Mouse (Mus musculus): ENCODE results near the gene Mafk. TPM values are rescaled to one million over a fixed set of nuclear protein-coding genes. Genes with fewer than 3 reads are reported as not detected.
A peak's percentile ranks its signal among the peaks of the same experiment; 100 is the strongest.

Gene Mafk
- polyA plus RNA-seq, 1 experiment from 2014 or later: 7.5 TPM

DNA sequence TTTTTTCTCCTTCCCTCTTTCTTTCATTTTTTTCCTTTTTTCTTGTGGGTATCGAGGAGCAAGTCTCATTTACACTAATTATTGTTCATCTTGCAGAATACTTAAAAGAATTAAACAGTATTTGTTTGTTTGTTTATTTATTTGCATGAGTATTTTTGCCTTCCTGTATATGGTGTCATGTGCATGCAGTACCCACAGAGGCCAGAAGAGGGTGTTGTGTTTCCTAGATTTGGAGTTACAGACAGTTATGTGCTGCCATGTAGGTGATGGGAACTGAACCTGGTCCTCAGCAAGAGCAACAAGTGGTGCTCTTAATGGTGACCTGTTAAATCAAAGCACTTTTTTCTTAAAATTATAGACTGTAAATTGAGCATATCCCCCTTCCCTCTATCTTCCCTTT is 36.3 kb downstream of the Mafk start:
- 93% methylated on average over 1 of the region's 1 CpGs for WGBS
- no peak for ATAC-seq (replicated peaks; ENCODE audit: low FRiP score)
- H3K27ac ChIP-seq (ENCODE audit: low read depth, low read length): no peak overlapping the region
- no peak for DNase-seq (ENCODE audit: low spot score)
- H3K9me3 ChIP-seq (ENCODE audit: control insufficient read depth, low read length): no peaks in the 10 kb centered on the region
- no peaks in the 10 kb centered on the region; the same call in 1 of the 2 replicates for H3K36me3 ChIP-seq (ENCODE audit: control insufficient read depth, insufficient read depth, low read length)
- no peaks in the 10 kb centered on the region for H3K27me3 ChIP-seq (ENCODE audit: control insufficient read depth, insufficient read depth, low read length)
- H3K4me2 ChIP-seq (ENCODE audit: low read depth, low read length, severe bottlenecking): no peak overlapping the region
- no peak overlapping the region for H3K9ac ChIP-seq (ENCODE audit: low read length)
- H3K4me1 ChIP-seq (replicated peaks; ENCODE audit: control insufficient read depth, insufficient read depth, low read length): peaks cover 8% of the 10 kb centered on the region
- no peak overlapping the region for H3K4me3 ChIP-seq (ENCODE audit: low read depth, low read length)

DNA sequence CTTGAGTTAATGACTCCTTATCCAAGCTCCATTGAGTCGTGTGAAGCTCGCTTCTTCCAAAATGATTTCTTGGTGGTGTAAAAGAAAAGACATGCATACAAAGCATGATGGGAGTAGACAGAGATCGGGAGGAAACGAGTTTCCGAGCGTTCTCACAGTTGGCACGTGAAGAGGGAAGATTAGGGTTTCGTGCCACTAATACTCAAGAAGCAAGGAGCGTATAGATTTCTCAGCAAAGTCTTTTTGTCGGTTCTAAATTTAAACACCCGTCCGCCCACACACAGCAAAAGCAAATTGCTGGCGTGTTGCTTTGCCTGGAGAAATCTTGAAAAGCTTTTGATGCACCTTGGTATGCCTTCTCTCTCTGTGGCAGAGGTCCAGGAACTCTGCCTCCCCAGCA is 38.1 kb downstream of the Mafk start:
- no peaks in the 10 kb centered on the region for H3K27me3 ChIP-seq (ENCODE audit: control insufficient read depth, insufficient read depth, low read length)
- no peaks in the 10 kb centered on the region for H3K9me3 ChIP-seq (ENCODE audit: control insufficient read depth, low read length)
- H3K4me1 ChIP-seq (replicated peaks; ENCODE audit: control insufficient read depth, insufficient read depth, low read length): peaks cover 8% of the 10 kb centered on the region
- DNase-seq (ENCODE audit: low spot score) (no peak), ATAC-seq (replicated peaks; ENCODE audit: low FRiP score) (no peak)
- H3K27ac ChIP-seq (ENCODE audit: low read depth, low read length): no peak overlapping the region
- no peaks in the 10 kb centered on the region for H3K36me3 ChIP-seq (ENCODE audit: control insufficient read depth, insufficient read depth, low read length)
- H3K9ac ChIP-seq (ENCODE audit: low read length): no peak overlapping the region
- no peak overlapping the region for H3K4me2 ChIP-seq (ENCODE audit: low read depth, low read length, severe bottlenecking)
- WGBS: 83% methylated on average over 13 of the region's 13 CpGs
- no peak overlapping the region for H3K4me3 ChIP-seq (ENCODE audit: low read depth, low read length)

DNA sequence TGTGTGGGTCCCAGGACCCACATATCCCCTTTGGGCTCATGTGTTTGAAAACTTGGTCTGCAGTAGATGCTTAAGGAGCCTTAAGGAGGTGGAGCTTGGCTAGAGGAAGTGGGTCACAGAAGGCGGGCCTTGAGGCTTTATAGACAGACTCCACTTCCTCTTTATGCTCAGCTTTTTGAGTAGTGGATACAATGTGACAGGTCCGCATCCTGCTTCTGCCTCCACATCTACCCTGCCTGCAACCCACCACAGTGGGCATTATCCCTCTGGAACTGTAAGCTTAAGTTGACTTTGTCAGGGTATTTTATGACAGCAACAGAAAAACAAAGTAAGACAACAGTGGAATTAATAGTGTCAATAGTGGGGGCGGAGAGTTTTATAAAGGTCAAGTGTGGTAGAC is 39.4 kb downstream of the Mafk start:
- no peak overlapping the region for H3K4me2 ChIP-seq (ENCODE audit: low read depth, low read length, severe bottlenecking)
- peaks cover 4% of the 10 kb centered on the region for H3K4me1 ChIP-seq (replicated peaks; ENCODE audit: control insufficient read depth, insufficient read depth, low read length)
- no peaks in the 10 kb centered on the region for H3K9me3 ChIP-seq (ENCODE audit: control insufficient read depth, low read length)
- H3K27me3 ChIP-seq (ENCODE audit: control insufficient read depth, insufficient read depth, low read length): no peaks in the 10 kb centered on the region
- H3K4me3 ChIP-seq (ENCODE audit: low read depth, low read length): no peak overlapping the region
- no peaks in the 10 kb centered on the region for H3K36me3 ChIP-seq (ENCODE audit: control insufficient read depth, insufficient read depth, low read length)
- H3K9ac ChIP-seq (ENCODE audit: low read length): no peak overlapping the region
- ATAC-seq (replicated peaks; ENCODE audit: low FRiP score) (no peak), DNase-seq (ENCODE audit: low spot score) (no peak)
- H3K27ac ChIP-seq (ENCODE audit: low read depth, low read length): no peak overlapping the region
- WGBS: 90% methylated on average over 3 of the region's 3 CpGs

DNA sequence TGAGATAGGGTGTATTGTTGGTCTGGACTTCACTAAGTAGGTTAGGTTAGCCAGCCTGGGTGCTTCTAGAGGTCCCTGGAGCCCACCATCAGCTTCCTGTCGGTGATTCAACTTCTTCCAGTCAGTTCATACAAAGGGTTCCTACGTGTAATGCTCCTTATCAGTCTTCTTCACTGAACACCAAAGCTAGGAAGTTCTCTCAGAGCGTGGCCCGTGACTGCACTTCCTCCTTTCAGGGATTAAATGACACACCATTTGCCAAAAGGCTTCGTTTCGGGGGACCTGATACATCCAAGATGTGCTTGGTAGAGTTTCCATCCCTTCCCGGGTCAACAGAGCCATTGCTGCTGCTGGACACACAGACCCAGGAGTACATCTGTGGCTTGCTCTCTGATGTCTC is 40.8 kb downstream of the Mafk start:
- Histone ChIP-seq H3K36me3 (ENCODE audit: control insufficient read depth, insufficient read depth, low read length) (no peaks in the 10 kb centered on the region), H3K4me3 (ENCODE audit: low read depth, low read length) (no peak overlapping the region), H3K9me3 (ENCODE audit: control insufficient read depth, low read length) (no peaks in the 10 kb centered on the region), H3K27me3 (ENCODE audit: control insufficient read depth, insufficient read depth, low read length) (no peaks in the 10 kb centered on the region), H3K4me2 (ENCODE audit: low read depth, low read length, severe bottlenecking) (no peak overlapping the region), H3K9ac (ENCODE audit: low read length) (no peak overlapping the region), H3K27ac (ENCODE audit: low read depth, low read length) (no peak overlapping the region), H3K4me1 (replicated peaks; ENCODE audit: control insufficient read depth, insufficient read depth, low read length) (no peaks in the 10 kb centered on the region)
- 89% methylated on average over 7 of the region's 7 CpGs for WGBS
- ATAC-seq (replicated peaks; ENCODE audit: low FRiP score) (no peak), DNase-seq (ENCODE audit: low spot score) (no peak)

DNA sequence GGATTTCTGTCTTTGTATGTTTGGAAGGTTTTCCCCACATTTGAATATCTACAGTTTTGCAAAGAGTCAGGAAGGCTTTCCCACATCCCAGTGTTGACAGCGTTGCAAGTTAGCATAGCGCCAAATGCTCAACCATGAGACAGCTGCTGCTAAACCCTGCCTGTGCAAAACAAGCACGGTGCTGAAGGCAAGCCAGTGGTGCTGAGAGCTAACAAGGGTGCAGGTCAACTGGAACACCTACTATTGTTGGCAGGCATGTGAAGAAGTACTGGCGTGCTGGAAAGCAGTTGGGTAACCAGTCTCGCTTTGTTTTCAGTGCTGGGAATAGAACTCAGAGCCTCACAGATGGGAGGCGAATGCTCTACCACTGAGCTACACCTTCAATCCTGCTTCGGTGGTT is 44.4 kb downstream of the Mafk start:
- Histone ChIP-seq H3K9ac (ENCODE audit: low read length) (no peak overlapping the region), H3K36me3 (ENCODE audit: control insufficient read depth, insufficient read depth, low read length) (no peaks in the 10 kb centered on the region), H3K4me3 (ENCODE audit: low read depth, low read length) (no peak overlapping the region), H3K27me3 (ENCODE audit: control insufficient read depth, insufficient read depth, low read length) (no peaks in the 10 kb centered on the region), H3K27ac (ENCODE audit: low read depth, low read length) (no peak overlapping the region), H3K9me3 (ENCODE audit: control insufficient read depth, low read length) (no peaks in the 10 kb centered on the region), H3K4me2 (ENCODE audit: low read depth, low read length, severe bottlenecking) (no peak overlapping the region), H3K4me1 (replicated peaks; ENCODE audit: control insufficient read depth, insufficient read depth, low read length) (no peaks in the 10 kb centered on the region)
- DNase-seq (ENCODE audit: low spot score) (no peak), ATAC-seq (replicated peaks; ENCODE audit: low FRiP score) (no peak)
- 85% methylated on average over 7 of the region's 7 CpGs for whole genome bisulfite sequencing

DNA sequence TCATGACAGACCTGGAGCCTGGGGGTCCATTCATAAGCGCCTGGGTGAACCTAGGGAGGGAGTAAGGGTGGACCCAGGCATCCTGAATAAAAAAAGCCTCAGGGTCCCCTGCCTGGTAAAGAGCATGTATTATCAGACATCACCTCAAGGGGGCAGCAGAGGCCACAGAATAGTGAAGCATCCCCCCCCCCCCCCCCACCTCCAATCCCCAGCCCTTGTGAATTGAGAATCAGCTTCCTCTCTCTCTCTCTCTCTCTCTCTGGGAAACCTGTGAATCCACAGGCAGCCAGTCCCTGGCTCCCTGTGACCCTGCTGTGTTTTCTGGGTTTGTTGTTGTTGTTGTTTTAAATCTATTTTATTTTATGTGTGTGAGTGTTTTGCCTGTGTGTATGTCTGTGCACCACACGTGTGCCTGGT is 47.2 kb downstream of the Mafk start:
- Histone ChIP-seq H3K4me2 (ENCODE audit: low read depth, low read length, severe bottlenecking) (no peak overlapping the region), H3K4me3 (ENCODE audit: low read depth, low read length) (no peak overlapping the region), H3K9ac (ENCODE audit: low read length) (no peak overlapping the region), H3K27ac (ENCODE audit: low read depth, low read length) (no peak overlapping the region), H3K9me3 (ENCODE audit: control insufficient read depth, low read length) (no peaks in the 10 kb centered on the region), H3K36me3 (ENCODE audit: control insufficient read depth, insufficient read depth, low read length) (no peaks in the 10 kb centered on the region), H3K4me1 (replicated peaks; ENCODE audit: control insufficient read depth, insufficient read depth, low read length) (no peaks in the 10 kb centered on the region), H3K27me3 (ENCODE audit: control insufficient read depth, insufficient read depth, low read length) (no peaks in the 10 kb centered on the region)
- WGBS: 22% methylated on average over 2 of the region's 2 CpGs
- DNase-seq (ENCODE audit: low spot score) (peak; percentile 89), ATAC-seq (replicated peaks; ENCODE audit: low FRiP score) (no peak)

DNA sequence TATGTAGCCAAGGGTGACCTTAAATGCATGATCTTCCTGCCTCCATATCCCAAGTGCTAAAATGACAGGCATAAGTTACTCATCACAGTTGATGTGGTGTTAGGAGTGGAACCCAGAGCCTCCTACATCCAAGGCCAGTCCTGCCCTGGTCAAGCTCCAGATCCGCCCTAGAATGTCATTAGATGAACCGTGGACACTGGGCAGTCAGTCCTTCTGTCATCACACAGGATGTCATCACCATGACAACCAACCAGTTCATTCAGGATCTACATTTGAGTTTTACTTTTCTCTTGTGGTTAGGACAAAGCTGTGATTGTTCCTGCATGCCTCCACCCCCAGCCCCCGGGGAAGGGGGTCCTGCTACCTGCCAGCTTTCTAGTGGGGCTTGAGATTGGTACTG is 47.8 kb downstream of the Mafk start:
- Histone ChIP-seq H3K4me2 (ENCODE audit: low read depth, low read length, severe bottlenecking) (no peak overlapping the region), H3K9me3 (ENCODE audit: control insufficient read depth, low read length) (no peaks in the 10 kb centered on the region), H3K9ac (ENCODE audit: low read length) (no peak overlapping the region), H3K27ac (ENCODE audit: low read depth, low read length) (no peak overlapping the region), H3K27me3 (ENCODE audit: control insufficient read depth, insufficient read depth, low read length) (no peaks in the 10 kb centered on the region), H3K4me1 (replicated peaks; ENCODE audit: control insufficient read depth, insufficient read depth, low read length) (no peaks in the 10 kb centered on the region), H3K36me3 (ENCODE audit: control insufficient read depth, insufficient read depth, low read length) (no peaks in the 10 kb centered on the region), H3K4me3 (ENCODE audit: low read depth, low read length) (no peak overlapping the region)
- 31% methylated on average over 3 of the region's 3 CpGs for WGBS
- ATAC-seq (replicated peaks; ENCODE audit: low FRiP score): peak; percentile 51
- DNase-seq (ENCODE audit: low spot score): no peak

DNA sequence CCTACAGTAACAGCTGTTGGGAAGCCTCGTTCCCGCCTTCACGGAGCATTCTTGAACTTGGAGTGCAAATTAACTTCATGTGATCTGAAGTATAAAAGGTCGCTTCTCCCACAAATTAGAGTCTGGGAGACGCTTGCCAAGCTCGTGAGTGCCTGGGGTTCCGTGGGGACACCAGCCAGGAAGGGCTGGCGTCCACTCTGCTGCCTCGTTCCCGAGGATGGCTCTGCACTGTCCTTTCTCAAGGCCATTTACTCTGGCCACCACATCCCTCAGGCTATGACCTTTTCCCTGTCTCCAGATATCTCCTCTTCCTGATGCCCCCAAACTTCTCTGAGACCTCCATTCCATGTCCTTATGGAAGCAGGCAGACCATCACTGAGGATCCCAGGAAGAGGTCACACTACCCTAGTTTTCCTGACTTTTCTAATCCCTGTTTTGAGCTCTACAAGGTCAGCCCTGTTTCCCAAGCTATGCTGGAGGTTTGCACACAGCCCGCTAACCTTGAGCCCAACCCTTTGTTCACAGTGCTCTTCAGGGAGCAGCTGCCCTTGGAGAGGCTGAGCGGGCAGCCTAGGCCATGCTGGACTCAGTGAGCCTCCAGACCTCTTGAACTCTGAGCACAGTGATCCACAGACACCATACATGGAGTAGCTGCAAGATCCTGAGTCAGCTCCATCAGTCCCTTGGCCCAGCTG is 58.5 kb downstream of the Mafk start:
- Histone ChIP-seq H3K4me1 (replicated peaks; ENCODE audit: control insufficient read depth, insufficient read depth, low read length) (no peaks in the 10 kb centered on the region), H3K9ac (ENCODE audit: low read length) (no peak overlapping the region), H3K9me3 (ENCODE audit: control insufficient read depth, low read length) (no peaks in the 10 kb centered on the region), H3K4me3 (ENCODE audit: low read depth, low read length) (no peak overlapping the region), H3K4me2 (ENCODE audit: low read depth, low read length, severe bottlenecking) (no peak overlapping the region), H3K36me3 (ENCODE audit: control insufficient read depth, insufficient read depth, low read length) (no peaks in the 10 kb centered on the region), H3K27ac (ENCODE audit: low read depth, low read length) (no peak overlapping the region), H3K27me3 (ENCODE audit: control insufficient read depth, insufficient read depth, low read length) (no peaks in the 10 kb centered on the region)
- DNase-seq (ENCODE audit: low spot score): no peak
- ATAC-seq (replicated peaks; ENCODE audit: low FRiP score): no peak
- WGBS: 82% methylated on average over 12 of the region's 12 CpGs
